Mouse (Mus musculus) cerebellum, adult 2 months (tissue): ENCODE results near the gene Dnase1l1.

Experiments used
- CTCF ChIP-seq: fragments of 200-500 bp; IDR thresholded peaks from 2 replicates; pipeline ENCODE4 v1.5.1; 2011; ENCODE audit warnings: low read depth, mild to moderate bottlenecking, control low read depth, low read length, moderate library complexity, borderline replicate concordance; ENCODE audit not compliant: insufficient read depth
- POLR2A ChIP-seq: fragments of 200-500 bp; IDR thresholded peaks from 2 replicates; pipeline ENCODE4 v1.6.1; 2011; ENCODE audit warnings: low read length, control low read depth, borderline replicate concordance; ENCODE audit not compliant: insufficient read depth

GRCm38 (mm10) chrX:74281041-74281731 lies 951 bp downstream of the Dnase1l1 start:
- TF ChIP-seq POLR2A: no peak
- no peak for TF ChIP-seq CTCF
